Mouse (Mus musculus): ENCODE measurements around the gene Apopt1.
A peak's percentile ranks its signal among the peaks of the same experiment; 100 is the strongest.

Apopt1 gene

GRCm38 (mm10) chr12:111777919-111778318 lies 64.9 kb downstream of the Apopt1 start:
- no peak for DNase-seq

- DNase-seq: peak in 1 of 2 experiments; percentile 16
These were observed 66.5 kb downstream of the Apopt1 start for GRCm38 (mm10) chr12:111779544-111779943.

DNA sequence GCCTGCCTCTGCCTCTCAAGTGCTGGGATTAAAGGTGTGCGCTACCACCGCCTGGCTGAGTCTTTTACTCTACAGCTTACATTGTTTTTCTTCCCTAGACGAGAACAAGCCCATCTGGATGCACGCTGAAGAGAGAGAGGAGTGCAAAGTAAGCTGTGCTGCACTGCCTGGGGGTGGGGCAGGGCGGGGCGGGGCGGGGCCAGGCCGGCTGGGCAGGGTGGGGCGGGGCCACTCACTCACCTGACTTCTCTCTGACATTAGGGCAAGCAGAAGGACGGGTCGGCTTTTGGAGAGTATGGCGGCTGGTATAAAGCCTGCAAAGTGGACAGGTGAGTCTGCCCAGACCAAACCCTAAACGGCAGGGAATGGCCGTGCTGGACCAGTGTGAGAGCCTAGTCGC lies 72.1 kb downstream of the Apopt1 start:
- no peak for DNase-seq

DNA sequence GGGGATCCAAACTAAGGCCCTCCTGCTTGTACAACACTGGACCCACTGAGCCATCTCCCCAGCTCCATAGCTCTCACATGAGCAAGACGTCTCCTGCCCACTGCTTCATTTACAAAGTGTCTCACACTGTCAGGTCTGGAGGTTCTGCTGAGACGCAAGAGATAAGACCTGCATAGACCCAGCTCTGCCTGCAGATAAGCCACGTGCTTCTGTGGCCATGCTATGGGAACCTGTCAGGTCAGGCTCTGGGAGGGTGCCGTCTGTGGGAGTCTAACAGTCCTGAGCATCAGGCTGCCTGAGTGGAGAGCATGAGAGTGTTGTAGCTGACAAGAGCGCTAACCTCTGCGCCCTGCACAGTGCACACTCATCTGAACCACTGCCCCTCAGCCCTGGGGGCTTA lies 74.0 kb downstream of the Apopt1 start:
- DNase-seq: no peak

- no peak for DNase-seq
These were observed 77.0 kb downstream of the Apopt1 start for GRCm38 (mm10) chr12:111790090-111790489.

DNA sequence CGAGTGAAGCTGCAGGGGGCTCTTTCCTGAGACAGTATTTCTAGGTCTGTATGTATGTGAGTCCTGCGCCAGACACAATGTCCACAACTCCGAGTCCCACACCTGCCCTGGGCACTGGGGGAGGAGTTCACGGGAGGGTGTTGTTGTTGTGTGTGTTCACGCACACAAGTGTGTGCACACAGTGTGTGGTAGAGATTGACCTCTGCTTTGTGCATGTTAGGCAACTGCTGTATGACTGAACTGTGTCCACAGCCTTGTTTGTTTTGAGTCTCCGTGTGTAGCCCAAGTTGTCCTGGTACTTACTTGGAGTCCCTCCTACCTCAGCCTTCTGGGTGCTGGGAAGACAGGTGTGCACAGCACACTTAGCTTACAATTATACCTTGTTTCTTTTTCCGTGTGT lies 77.6 kb downstream of the Apopt1 start:
- no peak for DNase-seq

- DNase-seq: no peak
These were observed 78.5 kb downstream of the Apopt1 start for GRCm38 (mm10) chr12:111791474-111792104.

- no peak for DNase-seq
These were observed 81.0 kb downstream of the Apopt1 start for GRCm38 (mm10) chr12:111794102-111794501.

- DNase-seq: no peak
These were observed 81.6 kb downstream of the Apopt1 start for GRCm38 (mm10) chr12:111794526-111795179.

DNA sequence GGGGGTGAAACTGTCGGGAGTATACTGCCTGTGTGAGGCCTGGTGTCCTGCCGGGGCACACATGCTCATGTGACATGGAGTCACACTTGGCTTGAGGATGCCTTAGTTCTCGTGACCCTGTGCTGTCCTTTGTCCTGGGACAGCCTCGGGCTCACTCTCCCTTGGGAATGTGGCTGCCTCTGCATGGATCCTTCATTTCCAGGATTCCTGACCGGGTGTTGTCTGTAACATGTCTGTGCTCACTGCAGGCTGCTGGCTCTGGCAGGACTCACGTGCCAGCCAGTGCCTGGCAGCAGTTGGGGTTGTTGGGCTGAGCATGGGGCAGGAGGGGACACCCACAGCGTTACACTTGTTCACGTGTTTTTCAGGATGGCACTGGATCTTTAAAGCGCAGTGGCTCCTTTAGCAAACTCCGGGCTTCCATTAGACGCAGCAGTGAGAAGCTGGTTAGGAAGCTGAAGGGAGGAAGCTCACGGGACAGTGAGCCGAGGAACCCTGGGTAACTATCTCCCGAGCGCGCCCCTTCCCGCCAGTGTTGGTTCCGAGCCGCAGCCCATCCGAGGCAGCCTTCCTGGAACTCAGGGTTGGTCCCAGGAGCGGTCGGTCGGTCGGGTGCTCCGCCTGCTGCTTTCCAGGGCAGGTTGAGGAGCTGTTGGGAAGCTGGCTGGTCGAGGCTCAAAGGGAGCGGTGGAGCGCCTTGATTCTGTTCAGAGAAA lies 82.3 kb downstream of the Apopt1 start:
- DNase-seq: no peak

GRCm38 (mm10) chr12:111797251-111797650 lies 84.2 kb downstream of the Apopt1 start:
- DNase-seq: no peak

GRCm38 (mm10) chr12:111798493-111798892 lies 85.4 kb downstream of the Apopt1 start:
- no peak for DNase-seq

DNA sequence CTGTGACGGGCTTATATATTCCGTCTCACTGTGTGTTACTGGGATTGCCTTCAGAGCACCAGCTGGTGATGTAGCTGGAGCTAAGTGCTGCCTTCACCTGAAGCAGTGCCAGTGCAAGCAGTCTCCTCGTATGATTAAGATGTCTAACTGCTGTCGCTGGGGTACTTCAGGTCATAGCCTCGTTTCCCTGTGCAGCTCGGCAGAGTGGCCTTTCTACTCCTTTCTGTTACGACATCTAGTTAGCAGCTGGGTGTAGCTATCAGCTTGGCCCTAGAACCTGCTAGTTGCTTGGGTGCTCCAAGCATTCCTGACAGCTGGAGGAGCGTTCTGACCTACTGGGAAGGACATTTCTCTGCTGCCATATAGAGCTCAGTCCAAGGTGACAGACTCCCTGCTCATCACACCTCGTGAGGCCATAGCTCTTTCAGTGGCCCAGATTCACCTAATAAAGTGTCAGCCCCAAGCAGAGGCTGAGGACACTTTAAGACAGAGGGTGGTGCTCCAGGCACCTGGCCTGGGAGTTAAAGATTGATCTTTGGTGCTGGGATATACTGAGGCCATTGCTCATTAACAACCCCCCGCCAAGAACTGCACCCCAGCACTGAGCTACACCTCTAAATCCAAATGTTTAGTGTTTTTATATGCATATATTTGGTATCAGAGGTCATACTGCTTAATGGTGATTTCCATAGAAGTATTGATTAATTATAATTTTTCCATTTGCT lies 87.6 kb downstream of the Apopt1 start:
- DNase-seq: no peak

- no peak for DNase-seq
These were observed 90.5 kb downstream of the Apopt1 start for GRCm38 (mm10) chr12:111803538-111803937.
